Mouse (Mus musculus) embryonic facial prominence, embryonic 12.5 days (tissue): Measurements from ENCODE around the gene Slc25a21. TPM values are rescaled to one million over a fixed set of nuclear protein-coding genes. Genes with fewer than 3 reads are reported as not detected.

Experiments used
- ATAC-seq: fragments of 200-750 bp; cut with Nextera tagmentation; 2 replicates; pipeline ENCODE4 v1.8.0; 2017; ENCODE audit not compliant: insufficient number of reproducible peaks, insufficient read depth, low FRiP score, low TSS enrichment
- H3K27ac ChIP-seq: fragments of 300-500 bp; sonication (generic); 2 replicates; pipeline ENCODE4 v1.5.1; 2016; ENCODE audit warnings: mild to moderate bottlenecking
- H3K27me3 ChIP-seq: fragments of 300-500 bp; sonication (generic); 2 replicates; pipeline ENCODE4 v1.6.1; 2016; ENCODE audit warnings: mild to moderate bottlenecking, moderate library complexity
- H3K36me3 ChIP-seq: fragments of 300-500 bp; sonication (generic); 2 replicates; pipeline ENCODE4 v1.6.1; 2016; ENCODE audit warnings: mild to moderate bottlenecking
- H3K4me1 ChIP-seq: fragments of 300-500 bp; sonication (generic); 2 replicates; pipeline ENCODE4 v1.6.1; 2016
- H3K4me2 ChIP-seq: fragments of 300-500 bp; sonication (generic); replicated peaks from 2 replicates; pipeline ENCODE4 v1.6.1; 2016; ENCODE audit warnings: mild to moderate bottlenecking, moderate library complexity
- H3K4me3 ChIP-seq: fragments of 300-500 bp; sonication (generic); 2 replicates; pipeline ENCODE4 v1.5.1; 2016; ENCODE audit warnings: mild to moderate bottlenecking
- H3K9ac ChIP-seq: fragments of 300-500 bp; sonication (generic); 2 replicates; pipeline ENCODE4 v1.6.1; 2016; ENCODE audit warnings: mild to moderate bottlenecking, moderate library complexity
- H3K9me3 ChIP-seq: fragments of 300-500 bp; sonication (generic); 2 replicates; pipeline ENCODE4 v1.6.1; 2016; ENCODE audit warnings: mild to moderate bottlenecking, moderate library complexity
- WGBS: fragments of 180-500 bp; shearing (Covaris S2); methylation state at CpG from one replicate; pipeline ENCODE4 v1.1.7; 2016; 5-methylcytosine and 5-hydroxymethylcytosine counted together
- polyA plus RNA-seq: library from polyadenylated mRNA; unstranded; fragments of >200 nt; fragmentation: Nextera tagmentation; extraction: Ambion mirVana; gene quantifications from 2 replicates; pipeline ENCODE4 v1.2.1, GENCODE M21; 2016

Gene Slc25a21
- polyA plus RNA-seq, 1 experiment from 2014 or later = 1.1 TPM

DNA sequence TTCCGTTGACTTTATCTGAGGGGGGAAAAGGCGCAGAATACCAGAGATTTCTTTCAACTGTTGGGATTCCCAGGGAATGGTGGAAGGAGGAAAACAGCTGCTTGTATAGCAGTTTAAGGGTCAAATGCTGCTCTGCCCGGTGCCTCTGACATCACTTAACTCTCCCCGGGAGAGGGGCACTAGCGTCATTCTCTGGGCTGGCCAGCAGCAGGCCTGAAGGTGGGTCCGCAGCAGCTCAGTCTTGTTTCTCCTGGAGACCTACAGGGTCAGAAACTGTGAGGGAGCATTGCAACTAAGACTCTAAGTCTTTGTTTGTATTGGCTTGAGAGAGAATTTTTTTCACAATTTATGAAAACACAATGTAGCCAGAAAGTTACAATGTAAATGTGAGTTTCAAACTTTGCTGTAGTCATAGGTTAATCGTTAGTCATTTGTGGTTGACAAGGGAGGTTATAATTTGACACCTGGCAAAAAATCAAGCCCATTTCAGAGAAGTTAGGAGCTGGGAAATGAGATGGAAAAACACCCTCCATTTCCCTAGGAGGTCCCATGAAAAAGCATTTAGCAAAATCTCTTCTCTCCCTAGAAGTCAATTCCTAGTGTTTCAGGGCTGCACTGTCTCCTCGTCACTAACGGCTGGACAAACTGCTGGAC is 291.5 kb downstream of the Slc25a21 start:
- H3K4me3 ChIP-seq = no peak overlapping the region
- no peak overlapping the region for H3K9ac ChIP-seq
- no peak overlapping the region for H3K27ac ChIP-seq
- H3K4me2 ChIP-seq = no peak overlapping the region
- no peaks in the 10 kb centered on the region for H3K36me3 ChIP-seq
- no peaks in the 10 kb centered on the region for H3K4me1 ChIP-seq
- ATAC-seq = no peak
- no peaks in the 10 kb centered on the region for H3K9me3 ChIP-seq
- WGBS = 42% methylated on average over 9 of the region's 9 CpGs
- no peaks in the 10 kb centered on the region for H3K27me3 ChIP-seq

DNA sequence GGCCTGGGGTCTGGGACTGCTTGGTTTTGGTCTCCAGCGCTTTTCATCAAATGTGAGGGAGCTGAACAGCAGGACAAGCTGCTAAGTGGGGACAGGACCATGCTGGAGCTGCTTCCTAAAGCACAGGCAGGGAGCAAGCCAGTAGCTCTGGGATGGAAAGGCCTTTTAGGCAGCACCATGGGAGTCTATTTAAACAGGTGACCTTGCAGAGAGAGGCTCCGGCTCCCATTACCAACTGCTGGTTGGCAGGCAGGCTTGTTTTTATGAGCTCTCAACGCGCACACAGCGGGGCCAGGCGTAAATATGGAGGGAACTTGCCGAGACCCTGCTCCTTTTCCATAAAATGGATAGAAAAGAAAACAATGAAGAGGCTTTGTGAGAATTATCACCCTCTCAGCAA is 292.1 kb downstream of the Slc25a21 start:
- Histone ChIP-seq H3K4me1 (no peaks in the 10 kb centered on the region), H3K4me2 (no peak overlapping the region), H3K27me3 (no peaks in the 10 kb centered on the region), H3K36me3 (no peaks in the 10 kb centered on the region), H3K9ac (no peak overlapping the region), H3K9me3 (no peaks in the 10 kb centered on the region), H3K4me3 (no peak overlapping the region), H3K27ac (no peak overlapping the region)
- ATAC-seq = no peak
- WGBS = 45% methylated on average over 7 of the region's 7 CpGs

DNA sequence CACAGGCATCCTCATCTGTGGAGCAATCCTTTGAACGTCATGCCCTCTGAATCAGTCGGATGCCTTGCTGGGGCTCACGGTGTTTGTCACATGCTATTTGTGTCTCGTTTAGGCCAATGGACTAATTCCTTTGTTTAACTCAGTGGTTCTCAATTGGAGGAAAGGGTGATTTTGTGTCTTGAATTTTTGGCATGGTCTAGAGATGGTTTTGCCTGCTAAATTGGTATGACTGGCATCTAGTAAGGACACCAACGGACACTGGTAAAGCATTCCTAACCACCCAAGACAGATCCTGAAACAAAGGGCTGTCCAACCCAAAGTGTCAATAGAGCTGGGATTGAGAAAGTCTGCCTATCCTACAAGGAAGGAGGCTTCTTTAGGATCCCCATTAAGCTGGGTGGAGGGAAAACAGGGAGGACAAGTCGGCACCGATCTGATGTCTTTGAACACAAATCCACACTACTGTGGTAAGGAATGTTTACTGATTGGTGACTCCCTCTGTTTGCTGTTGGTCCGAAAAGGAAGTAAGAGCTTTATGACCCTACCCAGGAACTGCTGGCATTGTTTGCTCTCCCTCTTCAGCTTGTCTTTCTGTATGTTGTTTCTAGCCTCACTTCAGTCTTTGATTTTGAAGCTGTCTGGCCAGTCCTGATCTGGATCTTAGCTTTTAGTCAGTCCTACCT is 294.4 kb downstream of the Slc25a21 start:
- no peak overlapping the region for H3K27ac ChIP-seq
- 85% methylated on average over 8 of the region's 8 CpGs for WGBS
- ATAC-seq = no peak
- H3K9me3 ChIP-seq = no peaks in the 10 kb centered on the region
- H3K27me3 ChIP-seq = no peaks in the 10 kb centered on the region
- no peaks in the 10 kb centered on the region for H3K4me1 ChIP-seq
- H3K36me3 ChIP-seq = no peaks in the 10 kb centered on the region
- H3K9ac ChIP-seq = no peak overlapping the region
- H3K4me2 ChIP-seq = no peak overlapping the region
- no peak overlapping the region for H3K4me3 ChIP-seq

DNA sequence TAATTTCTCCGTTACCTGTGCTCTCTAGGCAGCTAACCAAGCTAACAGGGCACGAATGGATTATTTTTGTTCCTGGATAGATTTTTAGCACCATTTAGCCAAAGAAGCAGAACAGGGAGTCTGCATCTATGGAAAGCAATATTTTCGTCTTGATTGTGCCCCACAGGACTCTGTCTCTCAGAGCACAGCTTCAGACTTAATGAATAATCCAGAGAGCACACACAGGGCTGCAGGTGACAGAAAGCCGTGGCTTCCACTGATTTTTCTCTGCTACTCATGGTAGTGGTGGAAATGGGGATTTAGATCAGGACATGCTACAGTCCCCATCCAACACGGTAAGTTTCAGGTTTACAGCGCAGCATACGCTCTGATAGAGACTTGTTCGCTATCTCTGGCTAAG is 299.3 kb downstream of the Slc25a21 start:
- Histone ChIP-seq H3K4me2 (no peak overlapping the region), H3K9ac (no peak overlapping the region), H3K27me3 (no peaks in the 10 kb centered on the region), H3K27ac (no peak overlapping the region), H3K9me3 (no peaks in the 10 kb centered on the region), H3K4me1 (no peaks in the 10 kb centered on the region), H3K36me3 (no peaks in the 10 kb centered on the region), H3K4me3 (no peak overlapping the region)
- WGBS = 81% methylated on average over 8 of the region's 8 CpGs
- no peak for ATAC-seq

DNA sequence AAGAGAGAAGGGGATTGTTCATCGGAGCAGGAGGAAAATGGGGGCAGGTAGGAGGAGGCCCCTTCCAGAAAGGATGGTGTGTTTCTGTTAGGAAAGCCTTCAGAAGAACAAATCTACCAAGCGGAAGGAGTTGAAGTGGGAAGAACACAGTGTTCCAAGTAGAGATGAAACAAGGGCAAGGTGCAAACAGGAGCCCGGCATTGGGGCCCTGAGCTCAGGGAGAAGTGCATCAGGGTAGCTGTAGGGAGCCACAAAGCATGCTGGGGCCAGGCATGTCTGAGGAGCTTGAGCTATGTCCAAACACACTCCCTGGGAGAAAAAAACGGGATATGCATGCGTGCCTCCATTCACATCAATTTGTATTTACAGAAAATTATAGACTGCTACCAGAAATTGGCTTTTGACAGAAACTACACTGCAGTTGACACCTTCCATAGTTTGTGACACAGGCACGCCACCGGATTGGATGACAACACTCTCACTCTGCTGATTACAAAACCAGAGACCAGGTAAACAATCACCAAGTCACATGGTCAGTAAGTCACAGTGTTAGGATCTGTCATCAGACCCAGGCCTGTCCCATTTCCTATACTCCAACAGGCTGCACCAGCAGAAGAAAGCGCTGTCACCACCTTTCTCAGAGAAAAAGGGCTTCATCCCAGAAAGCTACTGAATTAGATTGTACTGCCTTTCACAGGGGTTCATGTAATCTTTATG is 299.9 kb downstream of the Slc25a21 start:
- no peak for ATAC-seq
- Histone ChIP-seq H3K9me3 (no peaks in the 10 kb centered on the region), H3K4me2 (no peak overlapping the region), H3K4me1 (no peaks in the 10 kb centered on the region), H3K27ac (no peak overlapping the region), H3K36me3 (no peaks in the 10 kb centered on the region), H3K4me3 (no peak overlapping the region), H3K27me3 (no peaks in the 10 kb centered on the region), H3K9ac (no peak overlapping the region)
- 82% methylated on average over 8 of the region's 8 CpGs for WGBS

DNA sequence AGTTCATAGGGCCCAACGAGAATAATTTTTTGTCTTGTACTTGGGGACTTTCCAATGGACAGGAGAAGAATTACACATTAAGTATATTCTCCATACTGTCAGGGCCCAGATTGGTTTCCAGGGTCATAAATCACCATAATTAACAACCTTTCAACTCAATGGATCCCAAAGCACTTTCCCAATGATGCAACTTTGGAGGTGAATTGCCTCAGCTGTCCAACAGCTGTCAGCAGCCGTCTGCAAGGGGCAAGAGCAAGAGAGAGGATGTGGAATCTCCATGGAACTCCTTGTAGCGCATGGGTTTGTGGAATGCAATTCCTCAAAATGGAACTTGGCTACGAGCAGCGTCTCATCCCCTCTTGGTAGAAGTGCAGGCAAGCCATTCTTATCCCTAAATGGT is 302.3 kb downstream of the Slc25a21 start:
- ATAC-seq = no peak
- 76% methylated on average over 5 of the region's 5 CpGs for WGBS

DNA sequence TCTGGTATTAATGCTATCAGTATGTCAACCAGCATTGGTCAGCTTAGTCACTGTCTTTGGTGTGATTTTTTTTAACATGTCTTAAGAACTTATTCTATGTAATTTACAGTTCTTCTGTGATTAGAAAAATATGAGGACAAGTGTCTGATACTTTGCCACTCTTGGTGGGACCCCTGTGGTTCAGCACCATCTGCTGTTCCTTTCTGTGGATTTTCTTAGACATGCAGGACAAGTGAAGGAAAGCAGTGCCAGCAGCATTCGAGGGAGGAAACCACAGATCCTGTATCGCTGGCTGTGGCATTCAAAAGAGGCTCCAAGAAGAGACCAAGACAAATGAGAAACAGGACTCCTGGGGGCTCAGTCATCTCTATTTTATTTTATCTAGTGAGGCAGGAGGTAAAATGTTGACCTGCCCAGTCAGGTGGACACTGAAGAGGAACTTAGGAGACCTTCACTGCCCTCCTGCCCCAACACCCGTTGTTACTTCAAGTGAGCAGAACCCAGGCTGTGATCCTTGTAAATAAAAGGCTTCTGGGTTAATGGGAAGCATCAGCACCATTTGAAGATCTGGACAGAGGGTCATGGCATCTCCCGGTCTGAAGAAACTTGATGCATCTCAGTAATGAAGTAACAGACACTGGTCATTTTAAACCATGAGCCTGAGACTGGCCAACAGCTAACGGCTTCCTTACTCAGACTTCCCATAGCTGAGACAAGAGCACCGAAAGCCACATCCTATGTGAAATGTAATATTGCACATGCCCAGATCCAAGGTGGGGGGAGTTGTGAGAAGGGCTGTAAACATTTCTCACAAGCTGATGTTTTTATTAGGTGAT is 306.2 kb downstream of the Slc25a21 start:
- Histone ChIP-seq H3K4me1 (no peaks in the 10 kb centered on the region), H3K9me3 (no peaks in the 10 kb centered on the region), H3K9ac (no peak overlapping the region), H3K4me3 (no peak overlapping the region), H3K27me3 (no peaks in the 10 kb centered on the region), H3K4me2 (no peak overlapping the region), H3K36me3 (no peaks in the 10 kb centered on the region), H3K27ac (no peak overlapping the region)
- ATAC-seq = no peak
- 49% methylated on average over 6 of the region's 6 CpGs for WGBS

More for the DNA sequence above, 302.3 kb downstream of the Slc25a21 start:
- H3K27me3 ChIP-seq = no peaks in the 10 kb centered on the region
- H3K4me1 ChIP-seq = no peaks in the 10 kb centered on the region
- H3K4me2 ChIP-seq = no peak overlapping the region
- H3K4me3 ChIP-seq = no peak overlapping the region
- no peaks in the 10 kb centered on the region for H3K36me3 ChIP-seq
- no peak overlapping the region for H3K27ac ChIP-seq
- no peaks in the 10 kb centered on the region for H3K9me3 ChIP-seq
- no peak overlapping the region for H3K9ac ChIP-seq

DNA sequence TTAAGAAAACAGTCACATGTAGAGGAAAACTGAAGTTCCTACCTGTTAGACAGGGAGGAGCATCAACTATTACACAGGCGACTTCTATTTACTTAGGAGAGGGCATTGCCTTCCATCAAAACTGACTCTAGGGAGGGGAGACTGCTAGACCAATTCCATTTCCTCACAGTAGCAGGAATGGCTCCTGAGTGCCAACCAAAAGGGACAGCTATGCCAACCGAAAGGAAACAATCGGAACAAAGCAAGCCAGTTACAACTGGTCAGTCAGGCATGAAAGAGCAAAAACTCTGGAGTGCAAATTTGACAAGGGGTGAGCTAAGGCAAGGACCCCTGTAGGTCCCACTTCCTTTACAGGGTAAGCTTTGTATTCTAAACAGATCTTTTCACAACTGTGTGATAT is 319.5 kb downstream of the Slc25a21 start:
- Histone ChIP-seq H3K27ac (no peak overlapping the region), H3K9me3 (no peaks in the 10 kb centered on the region), H3K4me2 (no peak overlapping the region), H3K36me3 (no peaks in the 10 kb centered on the region), H3K4me1 (peaks cover 5% of the 10 kb centered on the region; the same call in 1 of the 2 replicates), H3K9ac (no peak overlapping the region), H3K27me3 (no peaks in the 10 kb centered on the region), H3K4me3 (no peak overlapping the region)
- 51% methylated on average over 3 of the region's 3 CpGs for WGBS
- no peak for ATAC-seq

DNA sequence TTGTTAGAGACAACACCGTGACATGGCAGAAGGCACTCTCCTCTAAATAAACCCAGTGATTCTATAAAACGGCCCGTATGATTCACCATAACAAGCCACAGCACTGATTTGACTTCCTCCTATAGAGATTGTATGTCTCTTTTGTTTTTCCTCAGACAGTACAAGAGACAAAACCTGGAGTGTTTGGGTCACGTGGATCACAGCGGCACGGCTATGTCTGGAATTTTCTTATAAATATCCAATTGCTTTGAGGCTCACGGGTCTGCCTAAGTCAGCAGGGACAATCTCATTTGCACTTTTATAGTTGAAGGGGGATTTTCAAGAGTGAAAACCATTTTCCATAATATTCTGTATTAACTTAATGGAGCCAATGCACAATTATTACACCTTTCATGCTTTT is 320.7 kb downstream of the Slc25a21 start:
- H3K4me2 ChIP-seq = peak overlapping the region; percentile 22; the same call in 1 of the 2 replicates
- WGBS = 22% methylated on average over 7 of the region's 7 CpGs
- H3K9ac ChIP-seq = no peak overlapping the region
- H3K27me3 ChIP-seq = no peaks in the 10 kb centered on the region
- no peak for ATAC-seq
- no peaks in the 10 kb centered on the region for H3K36me3 ChIP-seq
- H3K27ac ChIP-seq = no peak overlapping the region
- H3K9me3 ChIP-seq = no peaks in the 10 kb centered on the region
- H3K4me3 ChIP-seq = no peak overlapping the region
- peaks cover 5% of the 10 kb centered on the region; the same call in 1 of the 2 replicates for H3K4me1 ChIP-seq

DNA sequence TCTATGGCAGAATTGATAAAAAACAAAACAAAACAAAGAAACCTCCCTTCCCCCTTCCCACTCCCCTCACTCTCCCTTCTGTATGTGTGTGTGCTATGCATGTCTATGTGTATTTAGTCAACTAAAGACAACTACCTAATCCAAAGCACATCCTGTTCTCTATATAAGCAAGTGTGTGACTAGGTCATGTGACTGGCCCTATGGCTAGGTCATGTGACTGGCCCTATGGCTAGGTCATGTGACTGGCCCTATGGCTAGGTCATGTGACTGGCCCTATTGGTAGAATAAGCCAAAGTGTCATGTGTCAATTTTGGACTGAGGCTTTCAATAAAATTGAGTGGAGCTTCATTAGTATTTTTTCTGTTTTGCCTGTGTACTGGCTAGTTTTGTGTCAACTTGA is 324.1 kb downstream of the Slc25a21 start:
- Histone ChIP-seq H3K4me3 (no peak overlapping the region), H3K36me3 (no peaks in the 10 kb centered on the region), H3K9me3 (no peaks in the 10 kb centered on the region), H3K9ac (no peak overlapping the region), H3K27me3 (no peaks in the 10 kb centered on the region), H3K4me1 (peaks cover 5% of the 10 kb centered on the region; the same call in 1 of the 2 replicates), H3K27ac (no peak overlapping the region), H3K4me2 (no peak overlapping the region)
- no peak for ATAC-seq

DNA sequence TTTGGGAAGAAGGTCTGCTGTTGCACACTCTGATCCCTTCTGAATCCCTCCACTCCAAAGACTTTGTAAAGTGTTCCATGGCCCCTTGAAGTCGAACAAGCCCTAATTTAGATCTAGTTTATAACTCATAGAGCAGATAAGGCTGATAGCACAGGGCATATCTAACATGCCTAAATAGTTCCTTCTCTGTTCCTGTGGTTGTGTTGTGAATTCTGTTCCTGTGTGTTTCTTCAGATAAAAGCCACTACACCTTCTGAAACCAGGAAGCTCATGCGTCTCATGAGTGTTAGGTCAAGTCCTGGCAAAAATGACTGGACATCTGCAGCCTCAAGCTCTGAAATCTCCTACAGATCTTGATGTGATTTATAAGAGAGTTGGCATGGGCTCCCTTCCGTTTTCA is 326.7 kb downstream of the Slc25a21 start:
- H3K27me3 ChIP-seq = no peaks in the 10 kb centered on the region
- no peaks in the 10 kb centered on the region for H3K9me3 ChIP-seq
- no peak overlapping the region for H3K4me3 ChIP-seq
- H3K9ac ChIP-seq = no peak overlapping the region
- 83% methylated on average over 3 of the region's 3 CpGs for WGBS
- H3K4me2 ChIP-seq = no peak overlapping the region
- ATAC-seq = no peak
- H3K27ac ChIP-seq = no peak overlapping the region
- H3K4me1 ChIP-seq = no peaks in the 10 kb centered on the region
- no peaks in the 10 kb centered on the region for H3K36me3 ChIP-seq
